Mouse (Mus musculus) ES-E14 (cell line): ENCODE data around the gene Plcb2.

ENCODE experiments used
- HCFC1 ChIP-seq: IDR thresholded peaks from 2 replicates; pipeline ENCODE4 v1.6.1; 2012; ENCODE audit warnings: low read length, inconsistent platforms, borderline replicate concordance; ENCODE audit not compliant: insufficient read depth
- MAFK ChIP-seq: IDR thresholded peaks from 2 replicates; pipeline ENCODE4 v1.6.1; 2014; ENCODE audit warnings: mild to moderate bottlenecking, low read depth, low read length, inconsistent platforms; ENCODE audit not compliant: insufficient read depth
- ZC3H11A ChIP-seq: IDR thresholded peaks from 2 replicates; pipeline ENCODE4 v1.6.1; 2012; ENCODE audit warnings: low read depth, mild to moderate bottlenecking, inconsistent platforms, low read length, borderline replicate concordance
- ZNF384 ChIP-seq: IDR thresholded peaks from 2 replicates; pipeline ENCODE4 v1.6.1; 2012; ENCODE audit warnings: low read depth, low read length, inconsistent platforms

GRCm38 (mm10) chr2:118725511-118725910, 2.7 kb downstream of the Plcb2 start:
- TF ChIP-seq MAFK (no peak), HCFC1 (no peak), ZNF384 (no peak), ZC3H11A (no peak)
